Mouse (Mus musculus) cerebellum, postnatal 14 days (tissue): ENCODE data around the gene Trabd.
A peak's percentile ranks its signal among the peaks of the same experiment; 100 is the strongest.

Experiments used
- DNase-seq, 2 experiments: peaks; one replicate each; pipeline ENCODE4 v3.0.0; 2021; ENCODE audit warnings: mixed read lengths in 2 of 2

Gene Trabd

DNA sequence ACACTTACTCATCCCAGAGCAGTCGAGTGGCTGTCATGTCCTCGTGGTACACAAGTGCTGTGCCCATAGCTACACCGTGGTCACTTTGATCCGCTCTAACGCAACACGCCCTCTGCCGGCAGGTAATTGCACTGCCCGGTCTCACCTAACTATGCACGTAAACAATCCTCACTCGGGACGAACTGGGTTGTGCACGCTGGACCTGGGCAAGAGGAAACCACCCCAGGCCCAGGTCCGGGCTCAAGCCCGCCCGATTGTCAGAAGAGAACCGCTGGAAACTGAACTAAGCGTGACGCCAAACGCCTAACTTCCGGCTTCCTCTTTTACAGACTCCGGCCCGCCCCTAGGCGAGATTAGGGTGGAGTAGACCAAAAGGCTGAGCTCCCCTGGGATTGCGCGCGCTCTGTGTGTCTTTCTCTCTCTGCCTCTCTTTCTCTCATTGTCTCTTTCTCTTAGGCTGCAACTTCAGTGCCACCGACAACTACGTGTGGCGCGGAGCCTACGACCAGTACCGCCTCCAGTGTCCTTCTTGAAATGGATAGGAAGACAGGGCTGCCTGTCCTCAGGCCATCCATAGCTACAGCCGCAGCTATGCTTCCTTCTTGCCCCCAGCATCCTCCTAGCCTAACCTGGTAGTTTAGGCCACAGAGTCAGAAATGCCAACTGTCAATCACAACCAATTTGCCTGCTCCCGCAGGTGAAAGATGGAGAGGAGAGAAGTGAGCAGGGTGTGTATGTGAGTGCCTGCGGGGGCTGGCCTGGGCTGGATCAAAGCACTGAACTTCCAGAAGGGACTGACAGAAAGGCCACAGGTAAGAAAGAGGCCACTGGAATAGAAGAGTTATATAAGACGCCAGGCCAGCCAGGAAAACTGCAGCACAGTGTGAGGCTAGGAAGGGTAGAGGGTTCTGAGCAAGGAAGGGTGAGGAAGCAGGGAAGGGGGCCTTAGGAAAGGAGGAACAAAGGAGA is 53.7 kb downstream of the Trabd start, which contains the start of gene Hdac10:
TSS of gene Hdac10 (minus strand) at position 319 of the 969 bp plus-strand sequence.
- DNase-seq: peak; percentile 95 to 97

DNA sequence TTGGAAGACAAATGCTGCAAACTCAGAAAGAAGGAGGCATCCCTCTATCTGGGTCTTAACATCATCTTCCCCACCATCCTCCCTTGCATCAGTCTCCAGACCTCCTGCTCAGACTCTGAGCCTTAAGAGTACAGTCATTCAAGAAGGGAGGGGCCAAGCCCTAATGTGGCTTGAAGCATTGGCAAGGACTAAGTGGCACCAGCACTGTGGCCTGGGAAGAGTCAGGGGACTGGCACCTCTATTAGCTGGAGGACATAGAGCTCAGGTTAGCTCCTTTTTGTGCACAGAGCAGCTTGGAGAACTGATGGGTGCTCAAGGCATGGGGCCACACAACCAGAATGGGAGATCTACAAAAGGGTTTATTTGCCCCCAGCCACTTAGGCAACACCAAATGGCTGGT is 55.3 kb downstream of the Trabd start:
- DNase-seq: no peak

DNA sequence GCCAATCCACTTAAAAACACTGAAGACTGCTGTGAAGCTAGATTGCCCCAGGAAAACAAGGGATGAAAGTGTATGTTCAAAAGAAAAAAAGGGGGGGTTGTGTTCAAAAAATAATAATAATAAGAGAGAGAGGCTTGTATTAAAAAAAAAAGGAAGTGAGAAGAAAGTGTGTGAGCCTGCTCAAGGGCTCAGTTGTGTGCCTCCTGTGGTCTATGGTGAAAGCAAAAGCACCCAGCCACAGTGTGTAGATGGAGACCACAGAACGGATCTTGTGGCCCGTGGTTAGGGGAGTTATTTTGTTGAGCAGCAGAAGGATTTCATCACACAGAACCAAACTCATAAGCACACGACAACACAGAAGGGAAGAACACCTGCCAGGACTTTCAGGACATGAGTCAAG is 56.4 kb downstream of the Trabd start:
- no peak for DNase-seq
